Mouse (Mus musculus): Measurements from ENCODE around the gene Slc27a1.
A peak's percentile ranks its signal among the peaks of the same experiment; 100 is the strongest.

DNA sequence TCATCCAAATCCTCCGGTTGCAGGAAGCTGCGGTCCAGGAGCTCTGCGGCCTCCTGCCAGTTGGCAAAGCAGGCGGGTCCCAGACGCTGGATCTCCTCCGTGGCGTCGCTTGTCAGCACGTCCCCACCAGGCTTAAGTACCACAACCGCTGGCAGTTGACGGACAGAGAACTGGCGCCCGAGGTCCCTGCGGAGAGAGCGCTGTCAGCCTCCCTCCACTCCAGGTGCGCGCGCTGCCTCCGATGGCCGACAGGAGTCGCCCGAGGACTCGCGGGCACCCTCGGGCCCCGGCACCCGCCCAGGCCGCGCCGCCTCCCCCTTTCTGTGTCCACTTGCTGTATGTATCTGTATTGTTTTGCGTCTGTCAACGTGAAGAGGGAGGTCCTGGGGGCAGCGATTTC is 5.9 kb upstream of the Slc27a1 start:
- TF ChIP-seq CTCF (IDR thresholded peaks at IDR 0.05; ENCODE audit: control insufficient read depth, insufficient read depth, insufficient read length) = peak; percentile 98
- TF ChIP-seq USF1 (IDR thresholded peaks at IDR 0.05; ENCODE audit: low read depth) = no peak
- no peak for TF ChIP-seq MYOD1 (IDR thresholded peaks at IDR 0.05; ENCODE audit: control insufficient read depth, insufficient read length, low read depth)
- no peak for TF ChIP-seq MAX (IDR thresholded peaks at IDR 0.05)
- no peak for TF ChIP-seq FOSL1 (IDR thresholded peaks at IDR 0.05; ENCODE audit: insufficient read depth, low read length, poor library complexity, severe bottlenecking)
- TF ChIP-seq CEBPB (IDR thresholded peaks at IDR 0.05; ENCODE audit: low read depth) = no peak

Data from C2C12 (cell line).